Mouse (Mus musculus) thymus, adult 2 months (tissue): Measurements from ENCODE around the gene Troap.

Experiments
- CTCF ChIP-seq: fragments of 200-500 bp; IDR thresholded peaks from 2 replicates; pipeline ENCODE4 v1.5.1; 2012; ENCODE audit warnings: mild to moderate bottlenecking, control low read depth, low read length, moderate library complexity, borderline replicate concordance; ENCODE audit not compliant: control insufficient read depth, poor library complexity, insufficient read depth; ENCODE audit errors: extremely low read depth
- POLR2A ChIP-seq: fragments of 200-500 bp; IDR thresholded peaks from 2 replicates; pipeline ENCODE4 v1.6.1; 2012; ENCODE audit warnings: mild to moderate bottlenecking, low read length, control low read depth, moderate library complexity; ENCODE audit not compliant: control insufficient read depth, poor library complexity, insufficient read depth; ENCODE audit errors: extremely low read depth

GRCm38 (mm10) chr15:99036249-99036905 is 38.0 kb upstream of the Troap start:
- no peak for TF ChIP-seq POLR2A
- no peak for TF ChIP-seq CTCF
